Mouse (Mus musculus): Measurements from ENCODE around the gene Esf1. TPM values are rescaled to one million over a fixed set of nuclear protein-coding genes. Genes with fewer than 3 reads are reported as not detected.
A peak's percentile ranks its signal among the peaks of the same experiment; 100 is the strongest.
"Not testable (repeated sequence)": the region's sequence is repeated elsewhere in the genome, so short reads cannot be mapped to it uniquely, and the experiment has no call there.

The Esf1 gene
- 16.7 and 17.3 TPM in 2 replicates for polyA plus RNA-seq (2012; ENCODE audit: insufficient read depth, insufficient read length, missing spikeins)

- peak within 1 kb of the TSS; percentile 22; the same call in 1 of the 2 replicates for H3K27ac ChIP-seq (ENCODE audit: insufficient read depth, low read depth, low read length)
- H3K4me3 ChIP-seq (ENCODE audit: insufficient read depth, low read length), result peak within 1 kb of the TSS; percentile 96
- TF ChIP-seq POLR2A (IDR thresholded peaks at IDR 0.05; ENCODE audit: borderline replicate concordance, low read depth, low read length) (no peak), CTCF (IDR thresholded peaks at IDR 0.05; ENCODE audit: low read depth, low read length) (no peak)
- H3K4me1 ChIP-seq (ENCODE audit: control insufficient read depth, insufficient read depth, low read length), result peaks cover 11% of the 10 kb centered on the region
Observed at GRCm38 (mm10) chr2:140170127-140170802, at the start of gene Esf1, which contains the start of gene Ndufaf5. Gene Esf1, minus strand, starts transcription at chr2:140170564. Gene Ndufaf5, plus strand, starts transcription at chr2:140170649.

- Histone ChIP-seq H3K27ac (ENCODE audit: insufficient read depth, low read depth, low read length) (no peak overlapping the region), H3K4me3 (ENCODE audit: insufficient read depth, low read length) (no peak overlapping the region), H3K4me1 (ENCODE audit: control insufficient read depth, insufficient read depth, low read length) (no peaks in the 10 kb centered on the region)
- TF ChIP-seq POLR2A (IDR thresholded peaks at IDR 0.05; ENCODE audit: borderline replicate concordance, low read depth, low read length), result no peak
- no peak for TF ChIP-seq CTCF (IDR thresholded peaks at IDR 0.05; ENCODE audit: low read depth, low read length)
Observed at GRCm38 (mm10) chr2:140215965-140216364, 45.6 kb upstream of the Esf1 start.

- Histone ChIP-seq H3K4me3 (ENCODE audit: insufficient read depth, low read length) (no peak overlapping the region), H3K27ac (ENCODE audit: insufficient read depth, low read depth, low read length) (no peak overlapping the region), H3K4me1 (ENCODE audit: control insufficient read depth, insufficient read depth, low read length) (no peaks in the 10 kb centered on the region)
- TF ChIP-seq CTCF (IDR thresholded peaks at IDR 0.05; ENCODE audit: low read depth, low read length) (no peak), POLR2A (IDR thresholded peaks at IDR 0.05; ENCODE audit: borderline replicate concordance, low read depth, low read length) (no peak)
Observed at GRCm38 (mm10) chr2:140215415-140215814, 45.1 kb upstream of the Esf1 start.

- Histone ChIP-seq H3K4me1 (ENCODE audit: control insufficient read depth, insufficient read depth, low read length) (no peaks in the 10 kb centered on the region), H3K27ac (ENCODE audit: insufficient read depth, low read depth, low read length) (no peak overlapping the region), H3K4me3 (ENCODE audit: insufficient read depth, low read length) (no peak overlapping the region)
- no peak for TF ChIP-seq CTCF (IDR thresholded peaks at IDR 0.05; ENCODE audit: low read depth, low read length)
- TF ChIP-seq POLR2A (IDR thresholded peaks at IDR 0.05; ENCODE audit: borderline replicate concordance, low read depth, low read length), result no peak
Observed at GRCm38 (mm10) chr2:140214519-140215027, 44.2 kb upstream of the Esf1 start.

GRCm38 (mm10) chr2:140203756-140204155 lies 33.4 kb upstream of the Esf1 start:
- Histone ChIP-seq H3K4me3 (ENCODE audit: insufficient read depth, low read length) (no peak overlapping the region), H3K27ac (ENCODE audit: insufficient read depth, low read depth, low read length) (no peak overlapping the region), H3K4me1 (ENCODE audit: control insufficient read depth, insufficient read depth, low read length) (no peaks in the 10 kb centered on the region)
- TF ChIP-seq CTCF (IDR thresholded peaks at IDR 0.05; ENCODE audit: low read depth, low read length) (no peak), POLR2A (IDR thresholded peaks at IDR 0.05; ENCODE audit: borderline replicate concordance, low read depth, low read length) (no peak)

GRCm38 (mm10) chr2:140202573-140202972 lies 32.2 kb upstream of the Esf1 start:
- Histone ChIP-seq H3K27ac (ENCODE audit: insufficient read depth, low read depth, low read length) (no peak overlapping the region), H3K4me3 (ENCODE audit: insufficient read depth, low read length) (no peak overlapping the region), H3K4me1 (ENCODE audit: control insufficient read depth, insufficient read depth, low read length) (no peaks in the 10 kb centered on the region)
- TF ChIP-seq CTCF (IDR thresholded peaks at IDR 0.05; ENCODE audit: low read depth, low read length) (no peak), POLR2A (IDR thresholded peaks at IDR 0.05; ENCODE audit: borderline replicate concordance, low read depth, low read length) (no peak)

- peaks cover 2% of the 10 kb centered on the region; the same call in 1 of the 2 replicates for H3K4me1 ChIP-seq (ENCODE audit: control insufficient read depth, insufficient read depth, low read length)
- TF ChIP-seq CTCF (IDR thresholded peaks at IDR 0.05; ENCODE audit: low read depth, low read length) (no peak), POLR2A (IDR thresholded peaks at IDR 0.05; ENCODE audit: borderline replicate concordance, low read depth, low read length) (no peak)
- no peak overlapping the region for H3K27ac ChIP-seq (ENCODE audit: insufficient read depth, low read depth, low read length)
- H3K4me3 ChIP-seq (ENCODE audit: insufficient read depth, low read length), result no peak overlapping the region
Observed at GRCm38 (mm10) chr2:140200713-140201112, 30.3 kb upstream of the Esf1 start.

- not testable (repeated sequence) for H3K4me1 ChIP-seq (ENCODE audit: control insufficient read depth, insufficient read depth, low read length)
Observed at GRCm38 (mm10) chr2:140185685-140186210, 15.4 kb upstream of the Esf1 start.

GRCm38 (mm10) chr2:140170803-140171553 lies 614 bp upstream of the Esf1 start:
- TF ChIP-seq CTCF (IDR thresholded peaks at IDR 0.05; ENCODE audit: low read depth, low read length), result no peak
- no peak for TF ChIP-seq POLR2A (IDR thresholded peaks at IDR 0.05; ENCODE audit: borderline replicate concordance, low read depth, low read length)
- H3K4me3 ChIP-seq (ENCODE audit: insufficient read depth, low read length), result peak overlapping the region; percentile 96
- peak overlapping the region; percentile 22; the same call in 1 of the 2 replicates for H3K27ac ChIP-seq (ENCODE audit: insufficient read depth, low read depth, low read length)
- H3K4me1 ChIP-seq (ENCODE audit: control insufficient read depth, insufficient read depth, low read length), result peaks cover 11% of the 10 kb centered on the region

More at GRCm38 (mm10) chr2:140185685-140186210, 15.4 kb upstream of the Esf1 start:
- not testable (repeated sequence) for H3K4me3 ChIP-seq (ENCODE audit: insufficient read depth, low read length); H3K27ac ChIP-seq (ENCODE audit: insufficient read depth, low read depth, low read length)
